Mouse (Mus musculus): ENCODE measurements around the gene Tdrd9.
"Not testable (repeated sequence)": the region's sequence is repeated elsewhere in the genome, so short reads cannot be mapped to it uniquely, and the experiment has no call there.

Gene Tdrd9

GRCm38 (mm10) chr12:112033409-112033975, 62.1 kb downstream of the Tdrd9 start:
- no peak for DNase-seq

- not testable (repeated sequence) for DNase-seq
These were observed 64.2 kb downstream of the Tdrd9 start for GRCm38 (mm10) chr12:112035341-112036100.

GRCm38 (mm10) chr12:112038441-112038840, 67.1 kb downstream of the Tdrd9 start:
- DNase-seq, result no peak

- no peak for DNase-seq
These were observed 67.8 kb downstream of the Tdrd9 start for GRCm38 (mm10) chr12:112039169-112039568.

- DNase-seq, result no peak
These were observed 71.3 kb downstream of the Tdrd9 start for GRCm38 (mm10) chr12:112042681-112043080.

- DNase-seq, result peak; percentile 9 to 15
These were observed 106.3 kb downstream of the Tdrd9 start for GRCm38 (mm10) chr12:112077651-112078050.

GRCm38 (mm10) chr12:112079911-112080310, 108.6 kb downstream of the Tdrd9 start:
- DNase-seq, result no peak

- DNase-seq, result no peak
These were observed 109.6 kb downstream of the Tdrd9 start for GRCm38 (mm10) chr12:112080911-112081310.

- no peak for DNase-seq
These were observed 110.9 kb downstream of the Tdrd9 start for GRCm38 (mm10) chr12:112082241-112082640.

- DNase-seq, result no peak
These were observed 114.9 kb downstream of the Tdrd9 start for GRCm38 (mm10) chr12:112086250-112086649.

GRCm38 (mm10) chr12:112086726-112087125, 115.4 kb downstream of the Tdrd9 start:
- DNase-seq, result no peak

GRCm38 (mm10) chr12:112088609-112089324, 117.4 kb downstream of the Tdrd9 start:
- DNase-seq, result no peak

- DNase-seq, result no peak
These were observed 119.7 kb downstream of the Tdrd9 start for GRCm38 (mm10) chr12:112091054-112091453.

GRCm38 (mm10) chr12:112094261-112094880, 123.0 kb downstream of the Tdrd9 start:
- no peak for DNase-seq

GRCm38 (mm10) chr12:112096051-112096732, 124.8 kb downstream of the Tdrd9 start:
- DNase-seq, result no peak

GRCm38 (mm10) chr12:112096733-112097117, 125.4 kb downstream of the Tdrd9 start:
- DNase-seq, result no peak

- no peak for DNase-seq
These were observed 128.7 kb downstream of the Tdrd9 start for GRCm38 (mm10) chr12:112100106-112100505.

- no peak for DNase-seq
These were observed 129.7 kb downstream of the Tdrd9 start for GRCm38 (mm10) chr12:112101045-112101444.

GRCm38 (mm10) chr12:112103179-112103578, 131.8 kb downstream of the Tdrd9 start:
- DNase-seq, result no peak

- no peak for DNase-seq
These were observed 133.5 kb downstream of the Tdrd9 start for GRCm38 (mm10) chr12:112104890-112105289.

GRCm38 (mm10) chr12:112106541-112106971, 135.2 kb downstream of the Tdrd9 start, which contains the start of gene Aspg:
Aspg (plus strand) TSS chr12:112106679.
- no peak for DNase-seq

- DNase-seq, result no peak
These were observed 136.3 kb downstream of the Tdrd9 start for GRCm38 (mm10) chr12:112107685-112108084.
